Mouse (Mus musculus) yolk sac, embryonic 10.5 days (tissue): ENCODE data around the gene Map3k11.

ENCODE experiments used
- DNase-seq: peaks from one replicate; pipeline ENCODE4 v3.0.0-alpha.2; 2017; ENCODE audit warnings: low spot score

Map3k11 gene

DNA sequence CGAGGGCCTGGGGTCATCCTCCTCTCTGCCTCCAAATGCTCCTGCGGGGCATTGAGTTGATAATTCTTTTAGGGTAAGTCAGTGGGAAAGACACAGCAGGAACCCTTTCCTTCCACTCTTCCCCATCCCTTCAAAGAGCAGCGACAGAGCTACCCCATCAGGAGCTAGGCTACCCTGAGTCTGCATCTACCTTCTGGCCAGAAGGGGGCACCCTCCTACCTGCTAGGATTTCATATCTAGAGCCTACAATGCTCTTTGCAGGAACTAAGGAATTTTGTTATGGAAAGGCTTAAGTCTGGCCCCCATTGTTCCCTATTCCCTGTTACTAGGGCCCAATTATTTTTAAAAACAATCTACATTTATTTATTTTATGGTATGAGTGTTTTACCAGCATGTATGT, 22.7 kb downstream of the Map3k11 start:
- DNase-seq: no peak

DNA sequence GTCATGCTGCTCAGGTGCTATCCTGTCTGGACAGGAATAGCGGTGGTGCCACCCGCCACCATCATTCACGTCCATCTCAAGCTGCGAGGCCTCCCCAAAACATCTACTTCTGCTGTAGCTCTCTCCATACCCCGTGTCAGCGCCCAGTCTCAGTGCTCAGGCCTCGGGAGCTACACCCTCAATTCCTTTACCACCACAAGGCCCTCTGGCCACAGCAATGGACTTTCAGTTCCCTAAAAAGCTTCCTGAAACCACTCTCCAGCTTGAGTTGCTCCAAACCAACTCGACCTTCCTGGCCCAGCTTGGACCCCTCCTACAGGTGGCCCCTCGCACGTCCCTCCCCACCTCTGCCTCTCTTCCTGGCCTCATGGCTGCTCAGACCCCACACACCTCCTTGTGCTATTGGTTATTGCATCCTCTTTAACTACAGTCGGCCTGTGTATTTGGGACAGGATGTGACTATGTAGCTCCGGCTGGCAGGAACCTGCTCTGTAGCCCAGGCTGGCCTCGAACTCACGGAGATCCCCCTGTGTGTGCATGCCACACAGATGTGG, 23.4 kb downstream of the Map3k11 start:
- no peak for DNase-seq

DNA sequence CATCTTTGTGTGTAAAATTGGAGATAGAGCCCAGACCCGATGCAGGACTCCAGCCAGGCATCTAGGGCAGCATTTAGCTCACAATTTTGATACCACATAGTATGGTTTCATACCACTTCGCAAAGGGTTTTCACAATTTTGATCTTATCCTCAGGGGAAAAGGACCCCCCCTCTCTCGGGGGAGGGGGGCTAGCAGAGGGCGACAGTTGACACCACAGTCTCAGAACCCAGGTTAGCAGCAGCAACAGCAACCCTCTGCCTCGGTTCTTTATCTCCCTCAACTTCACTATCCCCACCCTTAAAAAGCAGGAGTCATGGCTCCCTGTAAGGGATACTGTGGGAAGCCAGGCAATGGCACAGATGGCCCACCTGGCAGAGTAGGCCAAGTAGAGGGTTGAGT, 24.7 kb downstream of the Map3k11 start:
- DNase-seq: no peak

DNA sequence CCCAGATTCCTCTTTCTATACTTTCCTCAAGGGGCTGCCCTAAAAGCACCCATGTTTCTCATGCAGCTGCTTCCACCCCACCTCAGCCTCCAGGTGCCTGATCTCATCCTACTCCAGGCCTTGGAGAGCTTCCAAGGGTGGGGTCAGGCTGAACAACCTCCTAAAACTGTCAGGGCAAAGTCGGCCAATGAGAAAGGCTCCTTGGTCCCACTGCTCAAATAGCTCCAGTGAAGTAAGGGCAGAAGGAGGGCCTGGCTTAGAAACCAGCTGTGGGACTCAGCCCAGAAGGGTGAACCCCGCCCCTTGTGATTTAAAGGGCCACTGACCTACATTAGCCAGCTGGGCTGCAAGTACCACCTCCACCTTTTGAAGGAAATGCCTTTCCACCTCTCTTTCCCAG, 25.2 kb downstream of the Map3k11 start:
- peak; percentile 36 for DNase-seq

DNA sequence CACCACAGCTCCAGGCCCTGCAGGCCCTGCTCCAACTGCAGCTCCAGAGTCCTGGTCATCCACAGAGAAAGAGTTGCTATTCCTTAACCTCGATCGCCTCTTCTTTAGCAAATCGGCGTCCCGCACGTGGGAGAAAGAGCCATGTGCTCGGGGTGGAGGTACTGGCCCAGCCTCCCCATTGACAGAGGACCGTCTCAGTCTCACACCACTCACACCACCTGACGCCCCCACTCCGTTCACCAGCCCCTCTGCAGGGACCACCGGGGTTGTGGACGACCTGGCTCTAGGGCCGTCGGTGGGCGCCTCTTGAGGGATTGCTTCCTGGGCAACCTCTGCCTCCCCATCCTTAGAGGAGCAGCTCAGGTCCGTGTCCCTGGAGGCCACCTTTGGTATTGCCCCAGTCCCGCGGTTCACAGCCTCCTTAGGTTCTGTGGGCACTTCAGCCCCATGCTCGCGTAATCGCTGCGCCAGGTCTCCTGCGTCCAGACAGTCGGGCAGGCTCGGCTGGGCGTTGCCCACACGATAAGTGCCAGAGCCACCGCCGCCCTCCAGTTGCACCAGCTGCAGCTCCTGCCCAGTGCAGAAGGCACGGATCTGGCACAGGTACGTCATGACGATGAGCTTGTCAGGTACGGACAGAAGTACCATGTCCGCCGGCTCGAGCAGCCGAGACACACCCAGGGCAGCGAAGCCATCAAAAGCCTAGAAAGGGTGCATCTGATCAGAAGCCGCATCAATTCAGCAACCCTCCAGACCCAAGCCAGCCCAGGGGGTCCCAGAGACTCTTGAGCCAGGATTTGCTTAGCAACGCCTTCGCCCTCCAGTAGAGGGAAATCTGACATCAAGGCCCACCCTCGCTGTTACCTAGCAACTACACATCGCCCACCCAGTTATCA, 27.5 kb downstream of the Map3k11 start:
- no peak for DNase-seq

DNA sequence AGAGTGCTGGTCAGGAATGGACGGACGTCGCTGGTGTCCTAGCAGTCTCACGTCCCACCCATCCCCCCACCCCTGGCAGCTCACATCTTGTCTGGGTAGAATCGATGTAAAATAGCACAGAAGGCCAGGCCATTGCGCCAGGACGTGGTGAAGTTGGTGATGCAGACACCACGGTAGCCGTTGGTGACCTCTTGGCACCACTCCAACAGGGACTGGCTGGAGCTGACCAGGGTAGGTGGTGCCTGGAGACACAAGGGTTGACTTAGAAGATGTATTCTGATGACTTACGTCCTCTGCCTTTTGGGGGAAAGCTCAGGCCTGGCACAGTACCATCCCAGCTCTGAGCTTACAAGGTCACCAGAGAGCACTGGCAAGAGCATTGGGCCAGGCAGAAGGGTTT, 28.4 kb downstream of the Map3k11 start:
- DNase-seq: no peak

DNA sequence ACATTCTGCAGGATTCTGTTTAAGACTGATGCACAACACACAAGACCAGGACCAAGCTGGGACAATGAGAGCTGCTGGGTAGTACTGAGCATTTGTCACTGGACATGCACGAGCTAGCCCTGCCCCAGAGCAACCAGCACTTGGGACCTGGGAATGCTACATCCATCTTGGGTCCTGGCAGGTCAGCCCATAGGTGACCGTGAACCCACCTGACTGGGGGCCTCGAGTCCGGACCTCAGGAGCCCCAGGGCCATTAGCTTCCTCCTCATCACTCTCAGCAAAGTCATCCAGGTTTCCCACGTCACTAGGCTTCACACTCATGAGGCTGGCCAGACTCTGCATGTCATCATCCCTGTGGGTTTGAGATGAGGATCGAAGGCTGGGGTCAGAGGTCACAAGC, 32.7 kb downstream of the Map3k11 start:
- DNase-seq: no peak

DNA sequence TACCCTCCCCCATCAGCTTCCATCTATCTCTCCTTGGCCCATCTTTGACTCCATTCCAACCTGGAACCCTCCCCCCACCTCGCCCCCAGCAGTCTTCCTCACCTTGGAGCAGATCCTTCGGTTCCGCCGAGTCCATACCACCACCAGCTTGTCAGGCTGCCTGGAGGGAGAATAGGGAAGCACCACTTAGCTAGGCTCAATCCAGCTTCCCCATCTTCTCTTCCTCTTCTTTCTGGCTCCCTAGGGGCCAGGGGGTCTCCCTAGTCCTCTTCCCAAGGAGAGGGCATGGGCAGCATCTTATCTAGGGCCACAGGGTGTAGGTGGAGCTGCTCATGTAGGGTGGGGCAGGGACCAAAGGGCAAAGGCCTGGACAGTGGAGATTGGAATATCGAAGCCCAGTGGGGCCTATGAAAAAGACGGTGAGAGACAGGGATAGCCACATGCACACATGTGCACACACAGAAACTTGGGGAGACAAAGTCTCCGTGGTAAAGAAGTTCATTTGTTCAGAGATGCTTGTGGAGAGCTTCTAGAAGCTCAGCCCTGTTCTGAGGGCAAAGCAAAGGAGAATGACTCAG, 34.4 kb downstream of the Map3k11 start:
- no peak for DNase-seq

DNA sequence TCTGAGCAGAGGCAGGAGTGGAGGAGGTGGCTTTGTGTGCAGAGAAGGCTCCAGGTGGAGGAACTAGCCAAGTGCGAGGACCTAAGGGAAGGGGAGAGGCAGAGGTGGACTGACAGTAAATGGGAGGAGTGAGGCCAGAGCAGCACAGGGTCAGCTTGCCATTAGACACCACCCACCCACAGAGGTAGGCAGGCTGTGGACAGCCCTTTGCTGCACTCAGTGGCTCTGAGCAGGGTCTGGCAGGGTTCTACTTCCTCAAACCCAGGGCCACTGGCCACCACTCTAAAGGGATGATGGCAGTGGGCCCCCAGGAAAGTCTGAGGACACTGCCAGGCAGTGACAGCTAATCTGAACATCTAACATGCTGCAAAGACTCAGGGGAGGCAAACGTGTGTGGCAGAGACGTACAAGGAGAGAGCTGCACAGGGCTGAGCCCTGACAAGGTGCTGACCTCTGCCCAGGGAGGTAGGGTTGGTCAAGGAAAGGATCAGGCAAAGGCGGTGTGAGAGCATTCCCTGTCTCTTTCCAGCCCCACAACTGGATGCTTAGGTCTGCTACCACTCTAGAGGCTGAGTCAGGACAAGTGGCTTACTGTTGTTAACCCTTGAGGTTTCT, 35.5 kb downstream of the Map3k11 start:
- DNase-seq: no peak

DNA sequence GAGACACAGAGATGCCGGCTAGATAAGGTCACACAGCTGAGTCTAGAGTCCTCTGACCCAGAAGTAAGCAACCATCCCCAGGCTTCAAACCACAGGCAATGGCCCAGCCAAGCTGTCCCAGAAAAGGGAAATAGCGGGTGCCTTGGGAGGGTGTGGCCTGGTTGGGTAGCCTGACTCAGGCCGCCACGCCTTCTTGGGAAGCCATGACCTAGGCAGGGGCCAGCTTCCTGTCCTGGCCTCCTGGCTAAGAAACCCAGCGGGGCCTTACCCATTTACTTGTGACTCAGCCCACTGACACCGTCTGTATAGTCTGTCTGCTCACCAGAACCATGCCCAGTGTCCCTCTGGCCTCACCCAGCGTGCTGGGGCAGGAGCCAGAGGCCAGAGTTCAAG, 36.0 kb downstream of the Map3k11 start:
- peak; percentile 58 for DNase-seq

DNA sequence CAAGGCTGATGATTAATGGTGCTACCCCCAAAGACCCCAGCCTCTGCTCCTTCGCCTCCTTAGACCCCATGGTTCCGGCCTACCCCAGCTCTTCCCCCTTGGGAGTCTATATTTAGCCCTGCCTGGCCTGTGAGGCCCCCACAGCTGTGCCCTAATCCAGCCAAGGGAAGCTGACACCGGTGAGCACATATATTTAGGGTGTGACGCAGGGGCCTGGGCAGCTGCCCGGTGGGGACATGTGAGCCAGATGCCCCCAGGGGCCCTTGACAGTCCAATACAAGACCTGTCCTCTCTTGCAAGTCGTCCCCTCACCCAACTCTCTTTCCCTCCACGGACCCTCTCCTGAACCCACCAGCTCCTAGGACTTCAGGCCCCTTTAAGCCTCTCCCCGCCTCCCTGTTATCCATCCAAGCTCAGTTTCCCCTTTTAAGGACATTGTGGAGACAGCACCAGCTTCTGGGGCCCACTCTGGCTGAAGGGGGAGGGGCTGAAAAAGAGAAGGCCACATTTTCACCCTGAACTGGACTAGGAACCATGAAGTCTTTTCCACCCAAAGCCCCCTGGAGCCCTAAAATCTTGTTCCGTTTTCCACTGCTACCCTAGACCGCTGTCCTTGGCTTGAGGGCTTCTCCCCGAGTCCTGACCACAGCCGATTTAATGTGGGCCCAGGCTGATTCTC, 36.6 kb downstream of the Map3k11 start:
- no peak for DNase-seq

DNA sequence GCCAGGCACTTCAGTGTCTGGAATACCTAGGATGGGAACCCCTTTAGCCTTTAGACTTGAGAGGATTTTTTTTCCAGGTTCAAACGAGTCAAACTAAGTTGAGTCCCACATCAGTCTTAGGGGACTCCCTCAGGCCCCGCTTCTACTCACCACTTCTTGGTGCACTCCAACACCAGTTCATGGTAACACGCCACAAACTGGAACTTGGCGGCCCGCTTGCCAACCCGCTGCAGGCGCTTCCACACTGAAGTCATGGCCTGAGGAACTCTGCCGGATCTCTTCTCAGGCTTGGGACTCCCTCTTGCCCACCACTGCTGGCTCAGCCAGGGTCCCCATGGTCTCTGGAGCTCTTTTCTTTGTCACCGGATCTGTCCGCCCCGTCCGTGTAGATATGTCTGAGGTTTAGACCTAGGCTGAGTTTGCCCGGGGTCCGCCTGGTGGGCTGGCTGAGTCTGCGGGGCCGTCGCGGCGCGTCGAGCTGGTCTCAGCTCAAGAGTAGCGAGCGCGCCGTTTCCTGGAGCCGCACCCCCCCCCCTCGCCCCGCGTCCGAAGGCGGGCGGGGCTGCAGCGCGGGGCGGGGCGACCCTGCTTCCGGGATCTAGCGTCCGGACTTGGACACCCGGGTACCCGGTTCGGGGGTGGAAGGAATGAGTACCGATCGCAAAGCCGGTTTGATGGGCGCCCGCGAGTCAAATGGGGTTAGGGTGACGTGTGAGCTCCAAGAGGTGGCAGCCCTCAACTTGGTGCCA, 37.4 kb downstream of the Map3k11 start, which contains the start of gene Ehbp1l1:
TSS of gene Ehbp1l1 (minus strand) at position 551 of the 749 bp plus-strand sequence.
- peak; percentile 69 for DNase-seq

DNA sequence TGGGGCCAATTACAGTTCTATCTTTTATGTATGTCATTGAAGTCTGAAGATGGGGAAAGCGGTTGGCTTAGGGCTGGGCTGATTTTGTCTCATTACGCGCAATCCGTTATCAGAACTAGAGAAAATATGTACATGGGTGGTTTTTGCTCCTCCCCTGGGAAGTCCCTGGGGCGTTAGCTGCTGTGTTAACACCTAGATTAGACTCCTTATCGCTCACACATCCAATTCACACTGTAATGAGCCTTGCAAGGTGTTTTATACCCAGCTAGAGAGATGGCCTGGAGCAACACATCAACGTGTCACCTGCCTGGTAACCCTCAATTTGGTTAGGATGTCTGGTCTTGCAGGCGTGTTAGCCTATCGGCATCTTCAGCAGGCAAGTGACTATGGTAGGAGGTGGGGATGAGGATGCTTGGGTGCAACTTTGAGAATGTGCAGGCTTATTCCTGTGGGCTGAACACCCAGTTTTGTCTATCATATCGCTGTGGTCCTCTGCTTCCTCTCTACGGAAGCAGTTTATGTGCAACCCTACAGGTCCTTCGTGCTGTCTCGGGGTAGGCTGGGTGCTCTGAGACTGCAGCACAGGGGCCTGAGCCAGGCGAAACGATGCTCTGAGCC, 38.5 kb downstream of the Map3k11 start:
- no peak for DNase-seq

DNA sequence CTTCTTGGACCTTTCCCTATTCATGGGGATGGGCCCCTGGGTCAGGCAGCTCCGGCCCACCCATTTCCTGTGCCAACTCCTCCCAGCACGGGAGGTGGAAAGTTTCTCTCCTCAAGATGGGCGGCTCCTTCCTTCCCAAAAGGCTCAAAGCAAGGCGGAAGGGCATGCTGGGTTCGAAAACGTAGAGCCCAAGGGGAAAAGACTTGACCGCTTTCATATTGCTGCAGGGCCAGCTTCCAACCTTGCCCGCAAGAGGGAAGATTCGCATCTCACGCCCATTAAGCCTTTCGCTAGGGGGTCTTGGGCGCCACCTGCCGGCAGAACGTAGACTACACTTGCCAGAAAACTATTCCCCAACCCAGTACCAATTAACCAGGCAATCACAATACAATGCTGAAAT, 39.2 kb downstream of the Map3k11 start:
- peak; percentile 78 for DNase-seq

DNA sequence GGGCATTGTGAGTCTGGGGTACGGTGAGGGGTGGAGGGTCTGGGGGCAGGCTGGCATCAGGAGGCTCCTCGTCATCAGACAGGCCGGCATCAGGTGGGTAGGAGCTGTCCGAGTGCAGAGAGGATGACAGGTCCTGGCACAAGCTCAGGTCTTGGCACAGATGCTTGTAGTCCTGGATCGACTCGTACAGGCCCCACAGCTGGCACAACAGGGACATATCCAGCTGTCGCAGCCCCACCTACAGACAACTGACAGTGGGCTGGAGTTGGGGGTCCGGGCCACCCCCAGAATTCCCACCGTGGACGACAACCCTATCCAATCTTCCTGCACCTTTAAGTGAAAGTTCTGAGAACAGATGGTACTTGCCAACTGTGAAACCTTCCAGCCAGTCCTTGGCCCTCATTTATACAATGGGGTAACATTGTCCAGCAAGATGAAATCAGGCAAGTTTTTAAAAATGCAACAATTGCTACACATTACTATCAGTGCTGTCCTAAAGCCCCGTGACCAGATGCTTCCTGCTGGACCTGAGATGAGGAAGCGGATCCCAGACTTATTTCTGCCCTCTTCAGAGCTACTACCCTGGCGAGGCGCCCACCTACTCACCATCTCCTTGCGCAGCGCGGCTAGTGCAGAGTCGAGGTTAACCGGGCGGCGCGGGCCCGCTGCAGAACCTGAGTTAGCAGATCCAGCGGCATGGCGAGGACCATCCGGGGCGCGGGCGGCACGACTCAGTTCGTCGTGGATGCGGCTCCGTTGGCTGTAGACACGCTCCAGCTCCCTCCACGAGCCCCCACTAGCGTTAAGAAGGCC, 40.3 kb downstream of the Map3k11 start:
- DNase-seq: peak; percentile 60

DNA sequence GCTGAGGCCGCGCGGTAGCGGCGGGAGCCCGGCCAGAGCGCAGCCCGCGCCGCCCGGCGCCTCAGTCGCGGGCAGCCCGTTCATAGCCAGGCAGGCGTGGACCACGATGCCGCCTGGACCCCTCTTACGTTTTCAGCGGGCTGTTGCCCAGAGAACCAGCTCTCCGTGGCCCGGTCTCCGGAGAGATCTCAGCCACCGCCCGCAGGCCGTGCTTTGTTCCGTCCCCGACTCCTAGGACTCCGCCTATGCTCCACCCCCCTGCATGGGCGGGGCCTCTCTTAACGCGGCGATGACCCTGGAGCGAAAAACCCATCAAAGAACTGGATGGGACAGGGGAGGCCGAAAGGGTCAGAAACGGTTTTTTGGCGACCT, 40.9 kb downstream of the Map3k11 start, which contains the start of gene Fam89b:
TSS of gene Fam89b (minus strand) at position 210 of the 372 bp plus-strand sequence.
- DNase-seq: peak; percentile 84

DNA sequence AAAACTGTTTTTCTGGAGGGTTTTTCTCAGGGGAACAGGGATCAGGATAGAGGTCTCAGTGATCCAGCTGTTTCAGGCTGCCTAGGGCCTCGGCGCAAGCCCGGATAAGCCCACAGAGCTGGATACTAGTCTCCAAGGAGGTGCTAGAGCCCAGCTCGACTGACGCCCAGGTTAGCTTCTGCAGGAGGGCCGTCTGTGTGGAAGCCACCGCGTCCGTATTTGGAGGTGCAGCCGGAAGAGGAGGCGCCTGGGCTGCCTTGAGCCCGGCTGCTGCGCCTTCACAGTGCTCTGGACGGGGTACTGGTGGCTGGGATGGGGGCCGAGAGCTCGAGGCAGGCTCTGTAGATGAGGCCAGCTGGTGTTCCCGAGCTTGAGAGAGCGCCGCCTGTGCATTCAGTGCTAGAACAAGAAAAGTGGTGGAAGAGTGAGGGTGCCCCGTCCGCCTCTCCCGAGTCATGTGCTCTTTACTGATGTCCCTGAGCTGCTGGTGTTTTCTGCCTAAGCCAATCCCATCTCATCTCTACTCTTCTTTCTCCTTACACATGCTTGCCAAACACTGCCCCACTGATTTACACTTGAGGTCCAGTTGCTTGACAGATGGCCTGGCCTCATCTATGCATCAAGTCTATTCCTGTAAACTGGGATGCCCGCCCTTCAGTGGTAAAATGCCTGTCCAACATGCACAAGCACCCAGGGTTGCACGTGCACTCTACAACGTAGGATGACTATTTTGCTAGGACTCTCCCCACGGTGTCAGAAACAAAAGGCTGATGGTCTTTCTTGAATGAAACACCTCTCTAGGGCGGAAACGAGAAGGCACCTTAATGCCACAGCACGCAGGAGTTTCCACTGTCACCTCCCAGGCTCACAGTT, 42.0 kb downstream of the Map3k11 start:
- DNase-seq: no peak

DNA sequence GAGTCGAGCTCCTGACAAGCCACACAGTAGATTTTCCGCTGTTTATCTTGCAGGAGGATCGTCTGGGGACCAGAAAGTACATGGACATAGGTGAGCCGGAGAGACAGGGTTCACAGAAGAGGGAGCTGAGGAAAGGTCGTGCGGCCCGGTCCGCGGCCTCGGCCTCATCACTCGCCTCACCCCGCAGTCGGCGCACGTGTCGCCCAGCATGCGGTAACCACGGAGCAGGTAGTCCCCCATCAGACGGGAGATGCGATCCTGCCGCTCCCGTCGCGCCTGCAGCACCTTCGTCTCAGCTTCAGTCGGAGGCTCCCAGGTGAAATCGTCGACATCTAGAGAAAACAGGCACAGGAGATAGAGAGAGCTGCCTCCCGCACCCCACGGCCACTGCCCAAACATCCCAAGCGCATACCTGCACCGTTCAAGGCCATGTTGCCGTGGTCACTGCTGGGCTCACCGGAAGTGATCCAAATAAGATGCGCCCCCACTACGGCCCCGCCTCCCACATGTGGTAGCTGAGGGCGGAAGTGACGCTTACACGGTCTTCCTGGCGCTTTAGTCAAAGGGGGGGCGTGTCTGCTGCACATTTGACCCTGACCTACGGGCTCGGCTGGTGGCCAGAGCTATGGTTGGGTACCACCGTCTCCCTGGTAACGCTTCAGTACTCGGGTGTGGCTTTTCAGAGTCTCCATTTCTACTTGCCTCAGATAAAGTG, 42.9 kb downstream of the Map3k11 start:
- DNase-seq: peak; percentile 93
